Mouse (Mus musculus): ENCODE measurements around the gene Gucy2g. TPM values are rescaled to one million over a fixed set of nuclear protein-coding genes. Genes with fewer than 3 reads are reported as not detected.

Gene Gucy2g
- polyA plus RNA-seq, 1 experiment from 2014 or later, result 0.07 TPM

- Histone ChIP-seq H3K4me1 (ENCODE audit: control insufficient read depth, insufficient read depth, low read length) (no peaks in the 10 kb centered on the region), H3K4me3 (replicated peaks; ENCODE audit: low read depth, low read length) (no peak overlapping the region), H3K27ac (replicated peaks; ENCODE audit: low read depth, low read length) (no peak overlapping the region), H3K36me3 (ENCODE audit: control insufficient read depth, insufficient read depth, low read length) (no peaks in the 10 kb centered on the region), H3K27me3 (ENCODE audit: control insufficient read depth, insufficient read depth, low read length) (no peaks in the 10 kb centered on the region), H3K9me3 (ENCODE audit: control insufficient read depth, low read length) (no peaks in the 10 kb centered on the region), H3K4me2 (ENCODE audit: low read length) (no peak overlapping the region), H3K9ac (replicated peaks; ENCODE audit: low read length) (no peak overlapping the region)
- no peak for DNase-seq
- no peak for ATAC-seq (ENCODE audit: low FRiP score, low TSS enrichment)
- 83% methylated on average over 5 of the region's 5 CpGs for WGBS
Measured at GRCm38 (mm10) chr19:55236564-55236963, 4.5 kb downstream of the Gucy2g start.

GRCm38 (mm10) chr19:55236026-55236425 lies 5.0 kb downstream of the Gucy2g start:
- Histone ChIP-seq H3K36me3 (ENCODE audit: control insufficient read depth, insufficient read depth, low read length) (no peaks in the 10 kb centered on the region), H3K4me2 (ENCODE audit: low read length) (no peak overlapping the region), H3K27ac (replicated peaks; ENCODE audit: low read depth, low read length) (no peak overlapping the region), H3K4me1 (ENCODE audit: control insufficient read depth, insufficient read depth, low read length) (peaks cover under 1% of the 10 kb centered on the region; the same call in 1 of the 2 replicates), H3K4me3 (replicated peaks; ENCODE audit: low read depth, low read length) (no peak overlapping the region), H3K9me3 (ENCODE audit: control insufficient read depth, low read length) (no peaks in the 10 kb centered on the region), H3K27me3 (ENCODE audit: control insufficient read depth, insufficient read depth, low read length) (no peaks in the 10 kb centered on the region), H3K9ac (replicated peaks; ENCODE audit: low read length) (no peak overlapping the region)
- DNase-seq, result no peak
- no peak for ATAC-seq (ENCODE audit: low FRiP score, low TSS enrichment)
- 71% methylated on average over 2 of the region's 2 CpGs for WGBS

GRCm38 (mm10) chr19:55232136-55232535 lies 8.9 kb downstream of the Gucy2g start:
- Histone ChIP-seq H3K27me3 (ENCODE audit: control insufficient read depth, insufficient read depth, low read length) (no peaks in the 10 kb centered on the region), H3K4me1 (ENCODE audit: control insufficient read depth, insufficient read depth, low read length) (peaks cover 7% of the 10 kb centered on the region; the same call in 1 of the 2 replicates), H3K9me3 (ENCODE audit: control insufficient read depth, low read length) (no peaks in the 10 kb centered on the region), H3K4me3 (replicated peaks; ENCODE audit: low read depth, low read length) (no peak overlapping the region), H3K4me2 (ENCODE audit: low read length) (no peak overlapping the region), H3K9ac (replicated peaks; ENCODE audit: low read length) (no peak overlapping the region), H3K36me3 (ENCODE audit: control insufficient read depth, insufficient read depth, low read length) (no peaks in the 10 kb centered on the region), H3K27ac (replicated peaks; ENCODE audit: low read depth, low read length) (no peak overlapping the region)
- 48% methylated on average over 8 of the region's 8 CpGs for WGBS
- ATAC-seq (ENCODE audit: low FRiP score, low TSS enrichment), result no peak
- no peak for DNase-seq

GRCm38 (mm10) chr19:55231081-55231480 lies 10.0 kb downstream of the Gucy2g start:
- Histone ChIP-seq H3K9me3 (ENCODE audit: control insufficient read depth, low read length) (no peaks in the 10 kb centered on the region), H3K4me2 (ENCODE audit: low read length) (no peak overlapping the region), H3K4me1 (ENCODE audit: control insufficient read depth, insufficient read depth, low read length) (peaks cover 7% of the 10 kb centered on the region; the same call in 1 of the 2 replicates), H3K4me3 (replicated peaks; ENCODE audit: low read depth, low read length) (no peak overlapping the region), H3K27me3 (ENCODE audit: control insufficient read depth, insufficient read depth, low read length) (no peaks in the 10 kb centered on the region), H3K36me3 (ENCODE audit: control insufficient read depth, insufficient read depth, low read length) (no peaks in the 10 kb centered on the region), H3K9ac (replicated peaks; ENCODE audit: low read length) (no peak overlapping the region), H3K27ac (replicated peaks; ENCODE audit: low read depth, low read length) (no peak overlapping the region)
- no peak for DNase-seq
- WGBS, result 86% methylated on average over 10 of the region's 10 CpGs
- ATAC-seq (ENCODE audit: low FRiP score, low TSS enrichment), result no peak

GRCm38 (mm10) chr19:55227135-55227534 lies 13.9 kb downstream of the Gucy2g start:
- Histone ChIP-seq H3K36me3 (ENCODE audit: control insufficient read depth, insufficient read depth, low read length) (no peaks in the 10 kb centered on the region), H3K4me2 (ENCODE audit: low read length) (no peak overlapping the region), H3K9me3 (ENCODE audit: control insufficient read depth, low read length) (no peaks in the 10 kb centered on the region), H3K27me3 (ENCODE audit: control insufficient read depth, insufficient read depth, low read length) (no peaks in the 10 kb centered on the region), H3K4me1 (ENCODE audit: control insufficient read depth, insufficient read depth, low read length) (peaks cover 7% of the 10 kb centered on the region; the same call in 1 of the 2 replicates), H3K4me3 (replicated peaks; ENCODE audit: low read depth, low read length) (no peak overlapping the region), H3K9ac (replicated peaks; ENCODE audit: low read length) (no peak overlapping the region), H3K27ac (replicated peaks; ENCODE audit: low read depth, low read length) (no peak overlapping the region)
- no peak for DNase-seq
- WGBS, result 90% methylated on average over 7 of the region's 7 CpGs
- ATAC-seq (ENCODE audit: low FRiP score, low TSS enrichment), result no peak

GRCm38 (mm10) chr19:55226621-55227020 lies 14.4 kb downstream of the Gucy2g start:
- Histone ChIP-seq H3K4me3 (replicated peaks; ENCODE audit: low read depth, low read length) (no peak overlapping the region), H3K27me3 (ENCODE audit: control insufficient read depth, insufficient read depth, low read length) (no peaks in the 10 kb centered on the region), H3K9ac (replicated peaks; ENCODE audit: low read length) (no peak overlapping the region), H3K4me1 (ENCODE audit: control insufficient read depth, insufficient read depth, low read length) (peaks cover 7% of the 10 kb centered on the region; the same call in 1 of the 2 replicates), H3K9me3 (ENCODE audit: control insufficient read depth, low read length) (no peaks in the 10 kb centered on the region), H3K4me2 (ENCODE audit: low read length) (no peak overlapping the region), H3K27ac (replicated peaks; ENCODE audit: low read depth, low read length) (no peak overlapping the region), H3K36me3 (ENCODE audit: control insufficient read depth, insufficient read depth, low read length) (no peaks in the 10 kb centered on the region)
- no peak for DNase-seq
- 55% methylated on average over 5 of the region's 5 CpGs for WGBS
- no peak for ATAC-seq (ENCODE audit: low FRiP score, low TSS enrichment)

- no peak overlapping the region for H3K9ac ChIP-seq (replicated peaks; ENCODE audit: low read length)
- H3K27ac ChIP-seq (replicated peaks; ENCODE audit: low read depth, low read length), result no peak overlapping the region
- no peaks in the 10 kb centered on the region for H3K9me3 ChIP-seq (ENCODE audit: control insufficient read depth, low read length)
- H3K4me2 ChIP-seq (ENCODE audit: low read length), result no peak overlapping the region
- H3K27me3 ChIP-seq (ENCODE audit: control insufficient read depth, insufficient read depth, low read length), result no peaks in the 10 kb centered on the region
- H3K4me1 ChIP-seq (ENCODE audit: control insufficient read depth, insufficient read depth, low read length), result peaks cover 7% of the 10 kb centered on the region; the same call in 1 of the 2 replicates
- no peak overlapping the region for H3K4me3 ChIP-seq (replicated peaks; ENCODE audit: low read depth, low read length)
- DNase-seq, result no peak
- 93% methylated on average over 9 of the region's 9 CpGs for WGBS
- H3K36me3 ChIP-seq (ENCODE audit: control insufficient read depth, insufficient read depth, low read length), result no peaks in the 10 kb centered on the region
- no peak for ATAC-seq (ENCODE audit: low FRiP score, low TSS enrichment)
Measured at GRCm38 (mm10) chr19:55222268-55222667, 18.8 kb downstream of the Gucy2g start.

GRCm38 (mm10) chr19:55221208-55221607 lies 19.8 kb downstream of the Gucy2g start:
- ATAC-seq (ENCODE audit: low FRiP score, low TSS enrichment) (no peak), DNase-seq (no peak)
- H3K27me3 ChIP-seq (ENCODE audit: control insufficient read depth, insufficient read depth, low read length), result no peaks in the 10 kb centered on the region
- WGBS, result 85% methylated on average over 6 of the region's 6 CpGs
- no peaks in the 10 kb centered on the region for H3K36me3 ChIP-seq (ENCODE audit: control insufficient read depth, insufficient read depth, low read length)
- no peak overlapping the region for H3K27ac ChIP-seq (replicated peaks; ENCODE audit: low read depth, low read length)
- no peaks in the 10 kb centered on the region for H3K9me3 ChIP-seq (ENCODE audit: control insufficient read depth, low read length)
- H3K4me1 ChIP-seq (ENCODE audit: control insufficient read depth, insufficient read depth, low read length), result peaks cover 7% of the 10 kb centered on the region; the same call in 1 of the 2 replicates
- no peak overlapping the region for H3K9ac ChIP-seq (replicated peaks; ENCODE audit: low read length)
- no peak overlapping the region for H3K4me2 ChIP-seq (ENCODE audit: low read length)
- H3K4me3 ChIP-seq (replicated peaks; ENCODE audit: low read depth, low read length), result no peak overlapping the region

- DNase-seq, result no peak
- 75% methylated on average over 8 of the region's 8 CpGs for WGBS
- H3K4me2 ChIP-seq (ENCODE audit: low read length), result peak overlapping the region; percentile 61; the same call in 1 of the 2 replicates
Measured at GRCm38 (mm10) chr19:55219359-55219758, 21.7 kb downstream of the Gucy2g start.

More at GRCm38 (mm10) chr19:55219359-55219758, 21.7 kb downstream of the Gucy2g start:
- H3K36me3 ChIP-seq (ENCODE audit: control insufficient read depth, insufficient read depth, low read length), result no peaks in the 10 kb centered on the region
- H3K4me1 ChIP-seq (ENCODE audit: control insufficient read depth, insufficient read depth, low read length), result peaks cover 7% of the 10 kb centered on the region; the same call in 1 of the 2 replicates
- H3K9me3 ChIP-seq (ENCODE audit: control insufficient read depth, low read length), result no peaks in the 10 kb centered on the region
- H3K27me3 ChIP-seq (ENCODE audit: control insufficient read depth, insufficient read depth, low read length), result no peaks in the 10 kb centered on the region
- peak overlapping the region; percentile 37; the same call in 1 of the 2 replicates for H3K9ac ChIP-seq (replicated peaks; ENCODE audit: low read length)
- H3K27ac ChIP-seq (replicated peaks; ENCODE audit: low read depth, low read length), result no peak overlapping the region
- ATAC-seq (ENCODE audit: low FRiP score, low TSS enrichment), result no peak
- H3K4me3 ChIP-seq (replicated peaks; ENCODE audit: low read depth, low read length), result no peak overlapping the region

All from midbrain, embryonic 14.5 days (tissue).